Comparison of ENCODE assay signal across 8 mouse cellular contexts in genomic region chr8:125012695-125013627, GRCm38 (mm10). TPM values are rescaled to one million over a fixed set of nuclear protein-coding genes. Genes with fewer than 3 reads are reported as not detected.
A peak's percentile ranks its signal among the peaks of the same experiment; 100 is the strongest.
DNase-seq lines count a peak whose midpoint lies in the region; ATAC-seq and TF ChIP-seq lines count a peak whose summit lies in the region.

Gene Tsnax (plus strand): TSS chr8:125012997.

- peak; percentile 74; the same call in 1 of the 2 replicates for TF ChIP-seq POLR2A in olfactory bulb, adult 2 months (IDR thresholded peaks at IDR 0.05; ENCODE audit: insufficient read depth, low read depth, low read length)
- TF ChIP-seq POLR2A in thymus, adult 2 months (IDR thresholded peaks at IDR 0.05; ENCODE audit: control insufficient read depth, extremely low read depth, insufficient read depth, low read length, poor library complexity): peak; percentile 53

- TF ChIP-seq CTCF in G1E (IDR thresholded peaks at IDR 0.05; ENCODE audit: low read depth, low read length): no peak
- TF ChIP-seq CTCF in layer of hippocampus, adult 2 months (conservative IDR thresholded peaks at IDR 0.05): peak; percentile 37
- no peak for TF ChIP-seq CTCF in lung, embryonic 14.5 days (IDR thresholded peaks at IDR 0.05; ENCODE audit: low read depth)
- TF ChIP-seq CTCF in olfactory bulb, adult 2 months (IDR thresholded peaks at IDR 0.05; ENCODE audit: insufficient read depth, low read depth, low read length): no peak
- TF ChIP-seq CTCF in thymus, adult 2 months (IDR thresholded peaks at IDR 0.05; ENCODE audit: borderline replicate concordance, control insufficient read depth, extremely low read depth, insufficient read depth, low read length, poor library complexity): 0 out of 2 replicates have a peak, but pooled peaks have one; percentile 37

- peak; percentile 62 for ATAC-seq in G1E (ENCODE audit: extremely low read depth, insufficient number of reproducible peaks, low FRiP score, poor library complexity, severe bottlenecking)
- ATAC-seq in forebrain, embryonic 16.5 days: peak; percentile 99
- peak; percentile 99 for ATAC-seq in lung, embryonic 14.5 days (ENCODE audit: insufficient read depth)

- peak; percentile 69 for DNase-seq in G1E (ENCODE audit: low spot score)
- DNase-seq in cerebellum, adult 18-20 months: peak; percentile 88 to 92
- DNase-seq in heart, postnatal 36 days: peak; percentile 87 to 91
- peak; percentile 92 to 93 for DNase-seq in layer of hippocampus, adult 2 months (ENCODE audit: low spot score in 2 of 2)
- peak; percentile 96 for DNase-seq in lung, embryonic 14.5 days
- peak; percentile 88 for DNase-seq in thymus, adult 2 months

- intact Hi-C loops in heart, postnatal 36 days (cut with DNase I): loop anchor here (2.0 kb wide), 3 partner anchors 22 to 116 kb away; partner anchors contain the start of genes Egln1, Exoc8 and Sprtn

- peaks cover 2% of the 10 kb centered on the region; the same call in 1 of the 2 replicates for H3K27me3 ChIP-seq in G1E (ENCODE audit: insufficient read depth, low read length)
- peaks cover 4% of the 10 kb centered on the region; the same call in 1 of the 2 replicates for H3K27me3 ChIP-seq in forebrain, embryonic 16.5 days (replicated peaks; ENCODE audit: control insufficient read depth, insufficient read depth, low read length)
- H3K27me3 ChIP-seq in lung, embryonic 14.5 days (ENCODE audit: insufficient read depth, low read length): no peaks in the 10 kb centered on the region
- H3K27me3 ChIP-seq in thymus, adult 2 months (ENCODE audit: control insufficient read depth, insufficient read depth, low read length): no peaks in the 10 kb centered on the region

- H3K36me3 ChIP-seq in G1E (replicated peaks): peaks cover 19% of the 10 kb centered on the region
- H3K36me3 ChIP-seq in forebrain, embryonic 16.5 days (ENCODE audit: control insufficient read depth, insufficient read depth): peaks cover 8% of the 10 kb centered on the region
- peaks cover 24% of the 10 kb centered on the region for H3K36me3 ChIP-seq in lung, embryonic 14.5 days (ENCODE audit: insufficient read depth)
- H3K36me3 ChIP-seq in thymus, adult 2 months (ENCODE audit: control insufficient read depth, insufficient read depth, low read length): peaks cover 13% of the 10 kb centered on the region

- H3K27ac ChIP-seq in forebrain, embryonic 16.5 days (ENCODE audit: low read length): peak within 1 kb of the TSS; percentile 78
- peak within 1 kb of the TSS; percentile 89 for H3K27ac ChIP-seq in layer of hippocampus, adult 2 months
- peak within 1 kb of the TSS; percentile 83 for H3K27ac ChIP-seq in lung, embryonic 14.5 days (ENCODE audit: low read depth)
- H3K27ac ChIP-seq in olfactory bulb, adult 2 months (ENCODE audit: insufficient read depth, low read depth, low read length): peak within 1 kb of the TSS; percentile 82
- peak within 1 kb of the TSS; percentile 64 for H3K27ac ChIP-seq in thymus, adult 2 months (ENCODE audit: control insufficient read depth, insufficient read depth, low read length)

- H3K9ac ChIP-seq in forebrain, embryonic 16.5 days (replicated peaks; ENCODE audit: low read depth, low read length): peak within 1 kb of the TSS; percentile 95
- peak within 1 kb of the TSS; percentile 93 for H3K9ac ChIP-seq in lung, embryonic 14.5 days

- H3K4me3 ChIP-seq in G1E (ENCODE audit: low read depth, low read length): peak within 1 kb of the TSS; percentile 85
- peak within 1 kb of the TSS; percentile 98 for H3K4me3 ChIP-seq in forebrain, embryonic 16.5 days (replicated peaks; ENCODE audit: low read length)
- peak within 1 kb of the TSS; percentile 98 for H3K4me3 ChIP-seq in layer of hippocampus, adult 2 months
- H3K4me3 ChIP-seq in lung, embryonic 14.5 days (ENCODE audit: low read depth, low read length): peak within 1 kb of the TSS; percentile 99
- H3K4me3 ChIP-seq in olfactory bulb, adult 2 months (ENCODE audit: insufficient read depth, low read depth, low read length): peak within 1 kb of the TSS; percentile 90
- peak within 1 kb of the TSS; percentile 95 for H3K4me3 ChIP-seq in thymus, adult 2 months (ENCODE audit: control insufficient read depth, insufficient read depth, low read length)

- H3K4me1 ChIP-seq in G1E (ENCODE audit: insufficient read depth, low read depth, low read length): peaks cover 6% of the 10 kb centered on the region
- peaks cover 5% of the 10 kb centered on the region for H3K4me1 ChIP-seq in forebrain, embryonic 16.5 days (replicated peaks; ENCODE audit: control insufficient read depth, insufficient read depth, low read length)
- H3K4me1 ChIP-seq in lung, embryonic 14.5 days (ENCODE audit: insufficient read depth): no peaks in the 10 kb centered on the region
- H3K4me1 ChIP-seq in olfactory bulb, adult 2 months (ENCODE audit: control insufficient read depth, insufficient read depth, low read length): peaks cover 2% of the 10 kb centered on the region; the same call in 1 of the 2 replicates
- peaks cover 8% of the 10 kb centered on the region for H3K4me1 ChIP-seq in thymus, adult 2 months (replicated peaks; ENCODE audit: control insufficient read depth, insufficient read depth, low read length)

- 2% methylated on average over 83 of the region's 84 CpGs for WGBS in forebrain, embryonic 16.5 days
- WGBS in lung, embryonic 14.5 days: 3% methylated on average over 83 of the region's 84 CpGs
- WGBS in olfactory bulb, adult 2 months: 2% methylated on average over 73 of the region's 84 CpGs
- WGBS in thymus, adult 2 months: 4% methylated on average over 84 of the region's 84 CpGs

- peaks cover 30% of the 10 kb centered on the region for H3K9me3 ChIP-seq in G1E (replicated peaks)
- no peaks in the 10 kb centered on the region for H3K9me3 ChIP-seq in forebrain, embryonic 16.5 days (ENCODE audit: control insufficient read depth, low read length)
- H3K9me3 ChIP-seq in lung, embryonic 14.5 days (ENCODE audit: low read depth, low read length): no peaks in the 10 kb centered on the region

- peak within 1 kb of the TSS; percentile 76 for H3K4me2 ChIP-seq in forebrain, embryonic 16.5 days (ENCODE audit: low read length)
- H3K4me2 ChIP-seq in lung, embryonic 14.5 days: peak within 1 kb of the TSS; percentile 80

RNA-seq across cellular contexts. Expression of gene Tsnax, which starts in this region (rescaled TPM):
- 25.5 and 33.2 TPM in 2 replicates for total RNA-seq in G1E (2014; fragmentation: Nextera tagmentation)
- total RNA-seq in G1E (2017): 45.8 and 49.7 TPM in 2 replicates
- 17.0 and 17.6 TPM in 2 replicates for polyA plus RNA-seq in G1E (2012)
- 158 and 162 TPM in 2 replicates for polyA plus RNA-seq in forebrain, embryonic 16.5 days (2015; fragmentation: Nextera tagmentation; extraction: Ambion mirVana)
- total RNA-seq in heart, postnatal 36 days (2021): 10 to 100 TPM; 73.6 to 80.4 TPM
- total RNA-seq in layer of hippocampus, adult 2 months (2021): 100 to 1,000 TPM; 150 to 154 TPM
- polyA plus RNA-seq in lung, embryonic 14.5 days (2014; fragmentation: Nextera tagmentation; extraction: Ambion mirVana): 131 and 133 TPM in 2 replicates
- not detected in 2 replicates for polyA plus RNA-seq in olfactory bulb, adult 2 months (2012; ENCODE audit: insufficient read depth, insufficient read length, low replicate concordance, missing spikeins)
- 54.9 and 60.1 TPM in 2 replicates for polyA plus RNA-seq in thymus, adult 2 months (2012; rRNA removed)

Comparison
In these comparisons a context has a peak if more than half of its experiments do, and no peak if none do; other contexts are left out.
1. Peak in every context shown above with its lines: DNase-seq, ATAC-seq, H3K4me3 ChIP-seq and H3K27ac ChIP-seq.
2. CTCF ChIP-seq: peak in layer of hippocampus, adult 2 months (single experiment) and thymus, adult 2 months (single experiment); none in G1E (single experiment), lung, embryonic 14.5 days (single experiment) and olfactory bulb, adult 2 months (single experiment).